Mouse (Mus musculus) kidney, adult 2 months (tissue): ENCODE results near the gene Hsp90ab1.

Experiments
- CTCF ChIP-seq: fragments of 200-500 bp; conservative IDR thresholded peaks from 2 replicates; pipeline ENCODE4 v1.5.1; 2011; ENCODE audit warnings: low read depth, mild to moderate bottlenecking, control low read depth, low read length, moderate library complexity, mixed read lengths; ENCODE audit not compliant: insufficient read depth, insufficient read length
- POLR2A ChIP-seq: fragments of 200-500 bp; IDR thresholded peaks from one replicate; pipeline ENCODE4 v1.6.1; 2011; ENCODE audit warnings: low read depth, low read length, control low read depth

GRCm38 (mm10) chr17:45518766-45519475 lies 54.1 kb downstream of the Hsp90ab1 start:
- TF ChIP-seq POLR2A (no peak), CTCF (no peak)
